Mouse (Mus musculus) forebrain, embryonic 10.5 days (tissue): Measurements from ENCODE around the gene Inka1. TPM values are rescaled to one million over a fixed set of nuclear protein-coding genes. Genes with fewer than 3 reads are reported as not detected.

Experiments used
- DNase-seq: peaks from one replicate; pipeline ENCODE4 v3.0.0-alpha.2; 2017; ENCODE audit warnings: low spot score; ENCODE audit errors: extremely low spot score
- H3K27ac ChIP-seq: fragments of 300-500 bp; sonication (generic); 2 replicates; pipeline ENCODE4 v1.5.1; 2016; ENCODE audit warnings: mild to moderate bottlenecking
- H3K27me3 ChIP-seq: fragments of 300-500 bp; sonication (generic); 2 replicates; pipeline ENCODE4 v1.6.1; 2016; ENCODE audit warnings: mild to moderate bottlenecking; ENCODE audit not compliant: poor library complexity, severe bottlenecking
- H3K36me3 ChIP-seq: fragments of 300-500 bp; sonication (generic); replicated peaks from 2 replicates; pipeline ENCODE4 v1.6.1; 2016; ENCODE audit warnings: mild to moderate bottlenecking, moderate library complexity
- H3K4me1 ChIP-seq: fragments of 300-500 bp; sonication (generic); 2 replicates; pipeline ENCODE4 v1.6.1; 2016
- H3K4me3 ChIP-seq: fragments of 300-500 bp; sonication (generic); 2 replicates; pipeline ENCODE4 v1.5.1; 2016; ENCODE audit warnings: mild to moderate bottlenecking, moderate library complexity
- H3K9me3 ChIP-seq: fragments of 300-500 bp; sonication (generic); 2 replicates; pipeline ENCODE4 v1.6.1; 2016; ENCODE audit warnings: mild to moderate bottlenecking, moderate library complexity
- WGBS: fragments of 180-500 bp; shearing (Covaris S2); methylation state at CpG from one replicate; pipeline ENCODE4 v1.1.7; 2016; 5-methylcytosine and 5-hydroxymethylcytosine counted together
- polyA plus RNA-seq: library from polyadenylated mRNA; unstranded; fragments of >200 nt; fragmentation: Nextera tagmentation; extraction: Ambion mirVana; gene quantifications from 2 replicates; pipeline ENCODE4 v1.2.1, GENCODE M21; 2016

The Inka1 gene
- polyA plus RNA-seq, 1 experiment from 2014 or later: 35.0 TPM

DNA sequence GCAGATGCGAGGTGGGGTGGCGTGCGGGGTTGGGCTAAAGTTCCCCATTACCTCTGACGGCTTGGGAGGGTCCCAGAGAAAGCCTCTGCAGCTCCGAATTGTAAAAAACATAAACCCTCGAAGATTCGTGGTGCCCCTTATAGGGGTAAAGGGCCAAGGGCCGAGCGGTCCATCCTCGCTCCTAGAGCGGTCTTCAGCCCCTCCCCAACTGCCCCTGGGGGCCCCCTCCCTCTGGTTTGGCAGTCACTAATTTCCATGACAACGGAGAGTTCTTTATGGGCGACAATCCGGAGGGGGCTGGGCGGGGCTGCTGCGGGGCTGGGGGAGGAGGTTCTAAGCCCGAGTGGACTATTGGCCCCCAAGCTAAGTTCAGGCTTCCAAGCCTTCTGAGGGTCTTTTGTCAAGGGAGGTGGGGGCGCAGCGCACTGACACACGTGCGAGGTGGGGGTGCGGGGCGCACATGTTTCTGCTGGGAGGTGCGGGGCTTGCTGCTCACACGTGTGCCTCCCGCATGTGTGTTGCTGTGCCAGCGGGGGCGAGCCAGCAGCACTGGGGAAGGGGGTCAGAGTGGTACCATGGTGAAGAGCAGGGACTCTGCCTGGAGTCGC, 49.4 kb downstream of the Inka1 start:
- H3K27ac ChIP-seq: peak overlapping the region; percentile 85

GRCm38 (mm10) chr9:107935790-107936214, 49.9 kb downstream of the Inka1 start:
- peaks cover 46% of the 10 kb centered on the region for H3K4me1 ChIP-seq
- H3K27ac ChIP-seq: peak overlapping the region; percentile 85
- WGBS: 1% methylated on average over 41 of the region's 41 CpGs
- H3K36me3 ChIP-seq: no peaks in the 10 kb centered on the region
- no peaks in the 10 kb centered on the region for H3K9me3 ChIP-seq
- peaks cover 47% of the 10 kb centered on the region for H3K27me3 ChIP-seq
- peak overlapping the region; percentile 71 for H3K4me3 ChIP-seq
- peak; percentile 56 for DNase-seq

More for the DNA sequence above, 49.4 kb downstream of the Inka1 start:
- Histone ChIP-seq H3K9me3 (no peaks in the 10 kb centered on the region), H3K4me1 (peaks cover 46% of the 10 kb centered on the region), H3K27me3 (peaks cover 47% of the 10 kb centered on the region), H3K36me3 (no peaks in the 10 kb centered on the region), H3K4me3 (peak overlapping the region; percentile 71)
- under 1% methylated on average over 29 of the region's 29 CpGs for WGBS
- DNase-seq: peak; percentile 41

- H3K27ac ChIP-seq: peak within 1 kb of the TSS; percentile 85
- no peak for DNase-seq
- H3K27me3 ChIP-seq: peaks cover 47% of the 10 kb centered on the region
- H3K4me1 ChIP-seq: peaks cover 46% of the 10 kb centered on the region
- no peaks in the 10 kb centered on the region for H3K36me3 ChIP-seq
- peak within 1 kb of the TSS; percentile 71 for H3K4me3 ChIP-seq
- 8% methylated on average over 3 of the region's 3 CpGs for WGBS
- no peaks in the 10 kb centered on the region for H3K9me3 ChIP-seq
Observed at GRCm38 (mm10) chr9:107935374-107935773, 50.3 kb downstream of the Inka1 start, which contains the start of gene Camkv. TSS of gene Camkv (plus strand) at chr9:107935674.

Other genes starting within 250 kb of the Inka1 start
- 185 and 192 TPM in 2 replicates for gene Rbm5, start 214.9 kb downstream of the Inka1 start, polyA plus RNA-seq
- gene Rbm6, start 112.6 kb downstream of the Inka1 start, polyA plus RNA-seq: 112 and 114 TPM in 2 replicates
- gene Mon1a, start 97.7 kb downstream of the Inka1 start, polyA plus RNA-seq: 12.2 and 12.5 TPM in 2 replicates
- gene Mst1r, start 79.0 kb downstream of the Inka1 start, polyA plus RNA-seq: 0.49 and 0.60 TPM in 2 replicates
- gene Actl11, start 57.4 kb downstream of the Inka1 start, polyA plus RNA-seq: not detected in 2 replicates
- 17.5 and 18.6 TPM in 2 replicates for gene Camkv, start 50.2 kb downstream of the Inka1 start, polyA plus RNA-seq
- gene Traip, start 35.7 kb downstream of the Inka1 start, polyA plus RNA-seq: 40.8 and 46.3 TPM in 2 replicates
- gene Uba7, start 10.4 kb downstream of the Inka1 start, polyA plus RNA-seq: 6.8 and 10.0 TPM in 2 replicates
- gene Gm20661, start 2.8 kb downstream of the Inka1 start, polyA plus RNA-seq: 0.92 and 1.4 TPM in 2 replicates
- 1.7 and 2.7 TPM in 2 replicates for gene Cdhr4, start 6.6 kb upstream of the Inka1 start, polyA plus RNA-seq
- not detected in 2 replicates for gene Gm20662, start 10.5 kb upstream of the Inka1 start, polyA plus RNA-seq
- 50.8 and 53.0 TPM in 2 replicates for gene Ip6k1, start 16.6 kb upstream of the Inka1 start, polyA plus RNA-seq
- gene Gmppb, start 63.4 kb upstream of the Inka1 start, polyA plus RNA-seq: 25.5 and 27.9 TPM in 2 replicates
- gene Amigo3, start 67.3 kb upstream of the Inka1 start, polyA plus RNA-seq: 2.3 and 3.4 TPM in 2 replicates
- gene Mst1, start 94.6 kb upstream of the Inka1 start, polyA plus RNA-seq: 0.73 and 0.81 TPM in 2 replicates
- gene Rnf123, start 97.5 kb upstream of the Inka1 start, polyA plus RNA-seq: 32.8 and 36.2 TPM in 2 replicates
- 74.1 and 79.4 TPM in 2 replicates for gene Apeh, start 108.7 kb upstream of the Inka1 start, polyA plus RNA-seq
- 0.82 and 1.2 TPM in 2 replicates for gene Bsn, start 204.5 kb upstream of the Inka1 start, polyA plus RNA-seq